Mouse (Mus musculus) hindbrain, embryonic 14.5 days (tissue): ENCODE results near the gene Asap2. TPM values are rescaled to one million over a fixed set of nuclear protein-coding genes. Genes with fewer than 3 reads are reported as not detected.

Experiments used
- ATAC-seq: fragments of 200-750 bp; cut with Nextera tagmentation; 2 replicates; pipeline ENCODE4 v1.8.0; 2017; ENCODE audit warnings: moderate number of reproducible peaks, mild to moderate bottlenecking, moderate TSS enrichment, moderate library complexity; ENCODE audit not compliant: low FRiP score
- DNase-seq: peaks from one replicate; pipeline ENCODE4 v3.0.0-alpha.2; 2015; ENCODE audit warnings: low spot score
- H3K27ac ChIP-seq: fragments of 300-500 bp; sonication (generic); 2 replicates; pipeline ENCODE4 v1.5.1; 2014; ENCODE audit warnings: mild to moderate bottlenecking, moderate library complexity
- H3K27me3 ChIP-seq: fragments of 300-500 bp; sonication (generic); 2 replicates; pipeline ENCODE4 v1.6.1; 2014; ENCODE audit warnings: mild to moderate bottlenecking, low read length, mixed read lengths; ENCODE audit not compliant: control insufficient read depth, insufficient read depth
- H3K36me3 ChIP-seq: fragments of 300-500 bp; sonication (generic); replicated peaks from 2 replicates; pipeline ENCODE4 v1.6.1; 2014; ENCODE audit not compliant: control insufficient read depth, insufficient read depth
- H3K4me1 ChIP-seq: fragments of 300-500 bp; sonication (generic); replicated peaks from 2 replicates; pipeline ENCODE4 v1.6.1; 2014; ENCODE audit warnings: antibody characterized with exemption, low read length, mixed read lengths; ENCODE audit not compliant: control insufficient read depth, insufficient read depth
- H3K4me2 ChIP-seq: fragments of 300-500 bp; sonication (generic); replicated peaks from 2 replicates; pipeline ENCODE4 v1.6.1; 2014; ENCODE audit warnings: mild to moderate bottlenecking, moderate library complexity
- H3K4me3 ChIP-seq: fragments of 300-500 bp; sonication (generic); replicated peaks from 2 replicates; pipeline ENCODE4 v1.5.1; 2014; ENCODE audit warnings: mild to moderate bottlenecking, low read length
- H3K9ac ChIP-seq: fragments of 300-500 bp; sonication (generic); 2 replicates; pipeline ENCODE4 v1.6.1; 2014
- H3K9me3 ChIP-seq: fragments of 300-500 bp; sonication (generic); 2 replicates; pipeline ENCODE4 v1.6.1; 2016; ENCODE audit warnings: low read length; ENCODE audit not compliant: control insufficient read depth
- WGBS: fragments of 180-500 bp; shearing (Covaris S2); extraction: QIAGEN DNeasy Blood & Tissue Kit; methylation state at CpG from one replicate; pipeline ENCODE4 v1.1.7; 2014; 5-methylcytosine and 5-hydroxymethylcytosine counted together
- polyA plus RNA-seq: library from polyadenylated mRNA; unstranded; fragments of >200 nt; fragmentation: Nextera tagmentation; extraction: Ambion mirVana; gene quantifications from 2 replicates; pipeline ENCODE4 v1.2.1, GENCODE M21; 2014

Gene Asap2
- polyA plus RNA-seq, 1 experiment from 2014 or later = 17.7 TPM

DNA sequence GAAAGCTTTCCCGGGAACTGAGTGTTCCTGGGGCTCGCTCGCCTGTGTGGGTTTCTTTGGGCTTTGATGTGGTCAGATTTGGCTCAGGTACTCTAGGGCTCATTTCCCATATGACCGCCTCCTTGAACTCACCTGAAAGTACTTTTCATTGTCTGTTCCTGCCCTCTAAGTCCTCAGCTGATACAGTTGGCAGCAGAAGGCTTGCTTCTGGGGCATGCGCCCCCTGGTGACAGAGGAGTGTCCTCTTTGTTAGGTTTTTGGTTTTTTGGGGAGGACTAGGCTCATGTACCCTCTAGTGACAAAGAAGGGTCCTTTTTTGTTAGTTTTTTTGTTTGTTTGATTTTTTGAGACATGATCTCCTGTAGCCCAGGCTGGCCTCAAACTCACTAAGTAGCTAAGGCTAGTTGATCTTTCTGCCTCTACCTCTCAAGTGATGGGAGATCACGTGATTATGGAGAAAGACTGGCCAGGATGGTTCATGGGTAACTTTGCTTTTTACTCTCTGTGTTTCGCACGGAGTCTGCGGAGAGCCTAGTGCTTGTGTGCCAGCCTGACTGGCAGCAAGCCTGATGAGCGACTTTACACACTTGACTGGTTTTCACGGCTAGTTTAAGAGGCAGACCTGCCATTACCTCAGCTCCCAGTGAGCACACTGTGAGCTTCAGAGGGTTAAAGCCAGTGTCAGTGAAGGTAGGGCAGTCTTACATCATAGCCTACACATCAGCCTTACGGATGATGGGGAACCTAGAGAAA is 328.1 kb downstream of the Asap2 start:
- Histone ChIP-seq H3K4me2 (no peak overlapping the region), H3K27me3 (no peaks in the 10 kb centered on the region), H3K36me3 (peaks cover 46% of the 10 kb centered on the region), H3K9me3 (no peaks in the 10 kb centered on the region), H3K4me3 (no peak overlapping the region), H3K27ac (no peak overlapping the region), H3K4me1 (no peaks in the 10 kb centered on the region), H3K9ac (no peak overlapping the region)
- WGBS = 71% methylated on average over 12 of the region's 12 CpGs
- no peak for ATAC-seq
- peak; percentile 73 for DNase-seq
